Mouse (Mus musculus): ENCODE data around the gene Ints5.

Ints5 gene

DNA sequence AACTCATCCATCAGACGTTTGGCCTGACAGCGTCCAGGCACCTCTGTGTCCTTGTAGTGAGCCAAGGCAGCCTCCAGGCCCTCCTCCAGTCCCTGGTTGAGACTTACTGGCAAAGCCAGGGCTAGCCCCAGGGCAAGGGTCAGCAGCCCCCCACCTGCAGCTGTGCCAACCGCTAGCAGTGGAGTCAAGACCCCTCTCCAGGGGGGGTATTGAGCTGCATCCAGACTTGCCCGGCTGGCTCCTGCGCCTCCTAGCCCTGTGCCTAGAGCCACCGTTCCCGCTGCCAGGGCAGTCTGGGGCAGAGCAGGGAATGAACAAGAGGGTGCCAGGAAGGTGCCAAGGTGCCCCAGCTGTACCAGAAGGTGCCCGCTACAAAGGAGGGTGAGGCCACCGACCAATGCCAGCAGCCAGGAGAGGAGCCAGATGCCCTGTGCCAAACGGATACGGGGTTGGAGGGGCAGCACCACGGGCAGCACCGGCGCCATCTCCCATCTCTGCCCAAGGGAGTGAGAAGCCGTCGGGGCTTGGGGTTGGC, 36.0 kb downstream of the Ints5 start:
- no peak for DNase-seq (ENCODE audit: low spot score in 2 of 2)

GRCm38 (mm10) chr19:8929224-8930088, 36.7 kb downstream of the Ints5 start, which contains the start of the genes Rom1 and Eml3:
Rom1 (minus strand) TSS chr19:8929356.
Eml3 (plus strand) TSS chr19:8929552.
- DNase-seq (ENCODE audit: low spot score in 2 of 2), result peak; percentile 88 to 91

- no peak for DNase-seq (ENCODE audit: low spot score in 2 of 2)
Observed at GRCm38 (mm10) chr19:8930117-8930516, 37.3 kb downstream of the Ints5 start.

- no peak for DNase-seq (ENCODE audit: low spot score in 2 of 2)
Observed at GRCm38 (mm10) chr19:8930771-8931170, 38.0 kb downstream of the Ints5 start.

- DNase-seq (ENCODE audit: low spot score in 2 of 2), result no peak
Observed at GRCm38 (mm10) chr19:8936736-8937135, 43.9 kb downstream of the Ints5 start.

DNA sequence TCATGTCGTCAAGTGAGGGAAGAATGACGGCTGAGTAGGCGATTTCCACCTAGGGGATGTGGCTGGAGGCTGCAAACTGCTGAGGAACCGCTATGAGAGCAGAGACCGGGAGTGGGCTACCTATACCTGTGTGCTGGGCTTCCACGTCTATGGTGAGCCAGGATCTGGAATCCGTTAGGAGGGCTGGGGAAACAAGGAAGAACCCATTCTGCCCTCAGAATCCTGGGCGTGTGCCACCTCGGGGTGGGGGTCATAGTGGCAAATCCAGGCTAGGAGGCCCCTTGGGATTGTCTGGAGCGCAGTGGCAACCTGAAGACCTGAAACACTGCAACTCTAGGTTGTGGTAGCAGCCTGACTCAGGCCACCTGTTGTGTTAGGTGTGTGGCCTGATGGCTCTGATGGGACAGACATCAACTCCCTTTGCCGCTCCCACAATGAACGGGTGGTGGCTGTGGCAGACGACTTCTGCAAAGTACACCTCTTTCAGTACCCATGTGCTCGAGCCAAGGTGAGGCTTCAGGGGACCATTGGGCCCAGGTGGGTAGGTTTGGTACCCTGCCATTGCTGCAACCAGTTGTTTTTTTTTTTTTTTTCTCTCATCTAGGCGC, 47.8 kb downstream of the Ints5 start:
- no peak for DNase-seq (ENCODE audit: low spot score in 2 of 2)

DNA sequence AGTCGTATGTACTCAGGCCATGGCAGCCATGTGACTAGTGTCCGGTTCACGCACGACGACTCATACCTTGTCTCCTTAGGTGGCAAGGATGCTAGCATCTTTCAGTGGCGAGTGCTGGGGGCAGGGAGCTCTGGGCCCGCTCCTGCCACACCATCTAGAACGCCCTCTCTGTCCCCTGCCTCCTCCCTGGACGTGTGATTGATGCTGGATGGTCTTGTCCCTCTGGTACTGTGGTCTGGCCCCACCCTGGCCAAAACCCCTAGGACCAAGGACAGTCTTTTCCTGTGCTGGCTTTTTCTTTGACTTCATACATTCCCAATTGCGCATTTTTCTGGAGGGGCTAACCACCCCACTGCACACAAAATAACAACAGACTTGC, 48.3 kb downstream of the Ints5 start:
- no peak for DNase-seq (ENCODE audit: low spot score in 2 of 2)

DNA sequence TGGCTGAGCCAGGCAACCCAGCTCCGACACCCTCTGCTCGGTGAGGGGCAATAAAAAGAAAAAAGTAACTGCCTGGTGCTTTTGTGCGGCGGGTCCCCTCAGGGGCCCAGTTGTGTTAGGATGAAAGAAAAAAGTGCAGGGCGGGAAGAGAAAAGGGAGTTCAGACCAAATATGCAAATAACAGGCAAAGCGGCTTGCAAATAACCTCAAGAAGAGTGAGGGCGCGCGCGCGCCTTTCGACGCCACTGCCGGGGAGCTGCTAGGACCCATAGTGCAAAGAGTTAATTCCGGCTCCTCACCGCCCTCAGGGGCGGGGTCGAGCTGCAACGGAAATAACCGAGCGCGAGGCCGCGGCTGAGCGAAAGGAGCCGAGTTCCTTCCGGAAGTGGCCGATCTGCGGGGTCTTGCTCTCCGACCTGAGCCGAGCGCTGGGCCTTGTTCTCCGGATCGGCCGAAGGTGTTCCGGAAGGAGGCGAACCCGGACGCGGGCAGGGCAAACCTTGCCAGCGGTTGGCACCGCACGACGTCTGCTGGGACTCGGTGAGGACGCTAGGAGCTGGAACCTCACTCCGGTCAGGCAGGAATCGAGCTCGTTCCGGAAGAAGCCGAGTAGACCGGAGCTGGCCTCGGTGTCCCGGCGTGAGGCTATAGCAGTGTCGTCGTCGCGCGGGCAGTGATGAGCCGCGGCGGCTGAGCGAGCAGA, 48.9 kb downstream of the Ints5 start, which contains the start of gene Mta2:
Gene Mta2 (plus strand): TSS at position 361 of the 703 bp plus-strand sequence.
- DNase-seq (ENCODE audit: low spot score in 2 of 2), result peak; percentile 95 to 98

- no peak for DNase-seq (ENCODE audit: low spot score in 2 of 2)
Observed at GRCm38 (mm10) chr19:8942276-8942964, 49.6 kb downstream of the Ints5 start.

DNA sequence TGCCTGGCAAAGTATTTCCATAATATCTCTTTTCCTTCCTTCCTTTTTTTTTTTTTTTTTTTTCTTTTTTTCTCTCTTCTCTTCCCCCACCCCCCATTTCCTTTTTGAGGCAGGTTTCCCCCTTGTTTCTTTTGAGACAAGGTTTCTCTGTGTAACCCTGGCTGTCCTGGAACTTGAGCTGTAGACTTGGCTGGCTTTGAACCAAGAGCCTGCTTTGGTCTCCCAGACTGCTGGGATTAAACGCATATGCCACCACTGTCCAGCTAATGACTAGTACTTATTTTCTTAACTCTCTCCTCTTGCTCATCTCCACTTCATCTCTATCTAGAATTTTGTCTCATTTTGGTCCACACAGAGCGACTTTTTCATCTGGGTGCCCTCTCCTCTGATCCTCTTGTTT, 50.2 kb downstream of the Ints5 start:
- DNase-seq (ENCODE audit: low spot score in 2 of 2), result no peak

- DNase-seq (ENCODE audit: low spot score in 2 of 2), result peak in 1 of 2 experiments; percentile 31
Observed at GRCm38 (mm10) chr19:8944062-8944461, 51.3 kb downstream of the Ints5 start.

GRCm38 (mm10) chr19:8944750-8945149, 51.9 kb downstream of the Ints5 start:
- DNase-seq (ENCODE audit: low spot score in 2 of 2), result peak; percentile 48 to 83

- no peak for DNase-seq (ENCODE audit: low spot score in 2 of 2)
Observed at GRCm38 (mm10) chr19:8945251-8945650, 52.4 kb downstream of the Ints5 start.

DNA sequence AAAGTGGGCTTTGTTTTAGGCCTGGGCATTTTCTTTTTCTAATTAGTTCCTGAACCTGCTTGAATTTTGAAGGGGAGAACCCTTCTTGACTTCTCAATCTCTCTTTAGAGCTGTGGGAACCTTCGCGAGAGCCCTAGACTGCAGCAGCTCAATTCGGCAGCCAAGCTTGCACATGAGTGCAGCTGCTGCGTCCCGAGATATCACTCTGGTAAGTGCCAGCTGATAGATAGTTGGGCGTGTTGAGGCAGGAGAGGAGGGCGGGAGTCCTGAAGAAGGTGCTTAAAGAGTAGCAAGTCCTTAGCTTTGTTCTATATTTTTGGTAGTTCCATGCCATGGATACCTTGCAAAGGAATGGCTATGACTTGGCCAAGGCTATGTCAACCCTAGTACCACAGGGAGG, 54.1 kb downstream of the Ints5 start:
- DNase-seq (ENCODE audit: low spot score in 2 of 2), result no peak

Data from spleen, postnatal 10 days (tissue).